Mouse (Mus musculus) cerebellum, adult 2 months (tissue): ENCODE data around the gene Zfpl1. TPM values are rescaled to one million over a fixed set of nuclear protein-coding genes. Genes with fewer than 3 reads are reported as not detected.

Experiments used
- DNase-seq, 2 experiments: peaks; one replicate each; pipeline ENCODE4 v3.0.0; 2021
- H3K27ac ChIP-seq: fragments of 200-500 bp; 2 replicates; pipeline ENCODE4 v1.5.1; 2012; ENCODE audit warnings: low read length, control low read depth, inconsistent platforms; ENCODE audit not compliant: insufficient read depth
- H3K27me3 ChIP-seq: fragments of 200-500 bp; 2 replicates; pipeline ENCODE4 v1.6.1; 2012; ENCODE audit warnings: inconsistent platforms, mild to moderate bottlenecking, low read length, moderate library complexity; ENCODE audit not compliant: control insufficient read depth, insufficient read depth
- H3K4me1 ChIP-seq: fragments of 200-500 bp; 2 replicates; pipeline ENCODE4 v1.6.1; 2011; ENCODE audit warnings: low read length; ENCODE audit not compliant: control insufficient read depth, insufficient read depth
- H3K4me3 ChIP-seq: fragments of 200-500 bp; replicated peaks from 2 replicates; pipeline ENCODE3; 2011; ENCODE audit warnings: mild to moderate bottlenecking, low read depth, low read length, control low read depth; ENCODE audit not compliant: insufficient read depth
- CTCF ChIP-seq: fragments of 200-500 bp; IDR thresholded peaks from 2 replicates; pipeline ENCODE4 v1.5.1; 2011; ENCODE audit warnings: low read depth, mild to moderate bottlenecking, control low read depth, low read length, moderate library complexity, borderline replicate concordance; ENCODE audit not compliant: insufficient read depth
- POLR2A ChIP-seq: fragments of 200-500 bp; IDR thresholded peaks from 2 replicates; pipeline ENCODE4 v1.6.1; 2011; ENCODE audit warnings: low read length, control low read depth, borderline replicate concordance; ENCODE audit not compliant: insufficient read depth
- WGBS: fragments of 180-500 bp; shearing (Covaris S2); methylation state at CpG from one replicate; pipeline ENCODE4 v1.1.7; 2018; 5-methylcytosine and 5-hydroxymethylcytosine counted together
- polyA plus RNA-seq: library from polyadenylated mRNA; depleted of rRNA; stranded (reverse); fragments of >200 nt; gene quantifications from 2 replicates; pipeline ENCODE4 v1.2.3, GENCODE M21; 2012

The Zfpl1 gene
- polyA plus RNA-seq, 1 experiment, result 79.2 TPM

GRCm38 (mm10) chr19:6105586-6105985 lies 20.8 kb upstream of the Zfpl1 start, which contains the start of gene Naaladl1:
Gene Naaladl1, plus strand, starts transcription at chr19:6105782.
- WGBS, result 88% methylated on average over 7 of the region's 7 CpGs
- H3K4me3 ChIP-seq, result no peak within 1 kb of the TSS
- no peak for DNase-seq
- no peaks in the 10 kb centered on the region for H3K27me3 ChIP-seq
- no peak for TF ChIP-seq POLR2A
- TF ChIP-seq CTCF, result no peak
- no peak within 1 kb of the TSS for H3K27ac ChIP-seq
- no peaks in the 10 kb centered on the region for H3K4me1 ChIP-seq

GRCm38 (mm10) chr19:6104476-6104875 lies 19.7 kb upstream of the Zfpl1 start:
- no peak overlapping the region for H3K4me3 ChIP-seq
- no peak overlapping the region for H3K27ac ChIP-seq
- 88% methylated on average over 4 of the region's 4 CpGs for WGBS
- no peak for TF ChIP-seq CTCF
- no peak for TF ChIP-seq POLR2A
- DNase-seq, result no peak
- no peaks in the 10 kb centered on the region for H3K4me1 ChIP-seq
- no peaks in the 10 kb centered on the region for H3K27me3 ChIP-seq

GRCm38 (mm10) chr19:6102169-6102853 lies 17.6 kb upstream of the Zfpl1 start:
- WGBS, result 68% methylated on average over 6 of the region's 6 CpGs
- Histone ChIP-seq H3K27me3 (no peaks in the 10 kb centered on the region), H3K4me3 (no peak overlapping the region), H3K27ac (no peak overlapping the region), H3K4me1 (no peaks in the 10 kb centered on the region)
- DNase-seq, result no peak
- TF ChIP-seq CTCF (no peak), POLR2A (no peak)

DNA sequence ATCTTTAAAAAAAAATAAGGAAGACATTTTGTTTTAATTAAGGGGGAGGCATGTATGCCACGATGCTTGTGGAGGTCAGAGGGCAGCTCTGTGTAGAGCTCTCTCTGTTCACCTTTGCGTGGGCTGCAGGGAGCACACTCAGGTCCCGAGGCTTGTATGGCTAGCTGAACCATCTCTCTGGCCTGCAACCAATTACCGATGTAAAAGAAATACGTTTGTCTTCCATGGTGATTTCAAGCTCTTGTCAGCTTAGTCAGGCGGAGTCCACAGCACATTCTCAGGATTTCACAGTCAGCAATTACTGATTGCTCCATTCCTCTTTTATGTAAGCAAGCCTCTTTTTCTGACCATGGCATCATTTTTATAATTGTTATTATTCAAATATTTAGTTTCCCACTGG lies 16.4 kb upstream of the Zfpl1 start:
- no peak for DNase-seq
- TF ChIP-seq POLR2A (no peak), CTCF (no peak)
- WGBS, result 75% methylated on average over 6 of the region's 6 CpGs
- Histone ChIP-seq H3K4me3 (no peak overlapping the region), H3K27ac (no peak overlapping the region), H3K27me3 (no peaks in the 10 kb centered on the region), H3K4me1 (no peaks in the 10 kb centered on the region)

DNA sequence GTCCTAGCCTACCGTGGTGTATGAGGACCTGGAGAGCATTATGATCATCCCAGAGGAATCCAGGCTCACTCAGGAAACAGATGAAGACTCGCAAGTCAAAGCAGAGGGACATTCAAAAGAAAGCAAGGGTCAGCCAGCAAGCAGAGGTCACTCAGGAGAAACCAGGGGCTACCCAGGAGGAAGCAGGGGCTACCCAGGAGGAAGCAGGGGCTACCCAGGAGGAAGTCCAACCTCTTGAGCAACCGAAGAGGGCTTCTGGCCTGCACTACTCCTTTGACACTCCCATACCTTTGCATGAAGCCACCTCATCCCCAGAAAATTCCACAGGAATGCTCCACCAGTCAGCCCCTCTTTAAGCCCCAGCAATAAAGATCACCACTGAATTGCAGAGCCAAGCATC lies 13.1 kb upstream of the Zfpl1 start:
- DNase-seq, result no peak
- no peaks in the 10 kb centered on the region for H3K4me1 ChIP-seq
- H3K4me3 ChIP-seq, result no peak overlapping the region
- H3K27ac ChIP-seq, result no peak overlapping the region
- 84% methylated on average over 3 of the region's 3 CpGs for WGBS
- no peak for TF ChIP-seq POLR2A
- no peak for TF ChIP-seq CTCF
- H3K27me3 ChIP-seq, result no peaks in the 10 kb centered on the region

DNA sequence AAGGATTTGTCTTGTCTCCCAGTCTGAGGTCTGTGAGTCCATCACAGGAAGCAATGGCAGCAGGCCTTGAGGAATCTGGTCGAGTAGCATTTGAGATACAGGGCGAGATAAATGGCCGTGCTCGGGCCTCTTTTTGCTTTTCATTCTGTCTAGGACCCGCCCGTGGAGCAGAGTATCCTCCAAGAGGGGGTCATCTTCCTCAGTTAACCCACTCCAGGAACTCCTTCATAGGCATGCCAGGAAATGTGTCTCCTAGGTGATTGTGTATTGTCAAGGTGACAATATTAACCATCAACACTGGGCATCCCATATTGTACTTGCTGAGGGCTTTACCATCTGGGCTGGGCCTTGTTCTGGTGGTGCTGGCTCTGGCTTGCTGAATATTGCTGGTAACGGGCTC lies 9.4 kb upstream of the Zfpl1 start, which contains the start of gene AC131692.1:
TSS of gene AC131692.1 (plus strand) at position 301 of the 400 bp plus-strand sequence.
- TF ChIP-seq POLR2A (no peak), CTCF (no peak)
- Histone ChIP-seq H3K4me3 (no peak within 1 kb of the TSS), H3K27ac (no peak within 1 kb of the TSS), H3K27me3 (no peaks in the 10 kb centered on the region), H3K4me1 (no peaks in the 10 kb centered on the region)
- WGBS, result 83% methylated on average over 7 of the region's 7 CpGs
- no peak for DNase-seq

DNA sequence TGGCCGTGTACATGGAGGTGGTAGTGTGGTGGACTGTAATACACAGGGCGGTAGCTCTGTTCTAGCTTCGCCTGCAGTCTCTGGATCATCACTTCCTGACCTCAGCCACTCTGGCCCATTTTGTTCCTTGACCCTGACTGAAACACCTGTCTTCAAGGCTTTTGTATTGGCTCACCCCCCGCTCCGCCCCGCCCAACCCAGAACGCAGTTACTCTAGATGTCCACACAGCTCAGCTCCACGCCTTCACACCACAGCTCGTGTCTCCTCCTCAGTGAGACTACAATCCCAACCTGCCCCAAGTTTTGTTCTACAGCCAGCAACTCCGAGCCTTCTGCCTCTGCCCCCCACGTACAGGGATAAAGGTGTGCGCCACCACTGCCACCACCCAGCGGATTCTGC lies 4.1 kb upstream of the Zfpl1 start:
- Histone ChIP-seq H3K4me1 (0 out of 2 replicates have a peak, but pooled peaks cover 1% of the 10 kb centered on the region), H3K4me3 (no peak overlapping the region), H3K27me3 (no peaks in the 10 kb centered on the region), H3K27ac (no peak overlapping the region)
- no peak for DNase-seq
- no peak for TF ChIP-seq CTCF
- no peak for TF ChIP-seq POLR2A
- 94% methylated on average over 13 of the region's 13 CpGs for WGBS

GRCm38 (mm10) chr19:6085417-6085879 lies 692 bp upstream of the Zfpl1 start:
- WGBS, result under 1% methylated on average over 17 of the region's 17 CpGs
- Histone ChIP-seq H3K4me3 (no peak overlapping the region), H3K27ac (no peak overlapping the region), H3K4me1 (0 out of 2 replicates have a peak, but pooled peaks cover 3% of the 10 kb centered on the region), H3K27me3 (no peaks in the 10 kb centered on the region)
- DNase-seq, result peak in 1 of 2 experiments; percentile 18
- no peak for TF ChIP-seq CTCF
- TF ChIP-seq POLR2A, result no peak
